Comparison of ENCODE assay signal across 31 mouse cellular contexts in the genomic region with DNA sequence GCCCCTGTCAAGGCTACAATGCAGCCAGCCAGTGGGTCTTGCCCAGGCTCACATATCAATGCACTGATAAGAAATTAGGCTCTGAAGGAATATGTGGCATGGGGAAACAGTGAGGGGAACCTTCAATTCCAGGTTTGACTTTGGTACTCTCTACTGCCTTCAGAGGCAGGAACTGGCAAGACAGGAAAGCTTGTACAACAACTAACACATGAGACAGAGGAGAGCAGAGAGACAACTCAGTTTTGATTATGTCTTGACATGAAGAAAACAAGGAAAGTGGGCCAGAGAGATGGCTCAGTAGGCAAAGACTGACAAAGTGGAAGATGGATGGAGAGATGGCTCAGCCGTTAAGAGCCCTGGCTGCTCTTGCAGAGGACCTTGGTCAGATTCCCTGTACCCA. TPM values are rescaled to one million over a fixed set of nuclear protein-coding genes. Genes with fewer than 3 reads are reported as not detected.
DNase-seq lines count a peak whose midpoint lies in the region; ATAC-seq and TF ChIP-seq lines count a peak whose summit lies in the region.
"Had no signal": no experiment of that assay in that cellular context is flagged by ENCODE, and none has a peak within 500 bp of the region (broad histone marks: within the 10 kb centered on the region; RNA-seq: fewer than 3 reads in every experiment).

No protein-coding gene starts in this region.

- 95% methylated on average over 1 of the region's 1 CpGs for WGBS in hindbrain, postnatal 0 days
- 94% methylated on average over 1 of the region's 1 CpGs for WGBS in hindbrain, embryonic 11.5 days
- WGBS in limb, embryonic 12.5 days, result 96% methylated on average over 1 of the region's 1 CpGs
- WGBS in limb, embryonic 10.5 days, result 95% methylated on average over 1 of the region's 1 CpGs

- H3K9me3 ChIP-seq in hindbrain, postnatal 0 days (ENCODE audit: low read length), result no peaks in the 10 kb centered on the region
- no peaks in the 10 kb centered on the region for H3K9me3 ChIP-seq in hindbrain, embryonic 11.5 days (ENCODE audit: control insufficient read depth, low read length)
- H3K9me3 ChIP-seq in limb, embryonic 12.5 days, result peaks cover 10% of the 10 kb centered on the region; the same call in 1 of the 2 replicates
- H3K9me3 ChIP-seq in limb, embryonic 10.5 days (replicated peaks), result no peaks in the 10 kb centered on the region
- H3K9me3 ChIP-seq: embryonic facial prominence, embryonic 15.5 days; forebrain, embryonic 13.5 days; heart, embryonic 12.5 days; neural tube, embryonic 12.5 days had no signal

- peaks cover 3% of the 10 kb centered on the region; the same call in 1 of the 2 replicates for H3K4me1 ChIP-seq in hindbrain, postnatal 0 days (ENCODE audit: insufficient read depth, low read length)
- no peaks in the 10 kb centered on the region for H3K4me1 ChIP-seq in hindbrain, embryonic 11.5 days (replicated peaks; ENCODE audit: control insufficient read depth, insufficient read depth, low read length)
- H3K4me1 ChIP-seq in limb, embryonic 12.5 days (replicated peaks), result peaks cover 38% of the 10 kb centered on the region
- H3K4me1 ChIP-seq in limb, embryonic 10.5 days, result peaks cover 46% of the 10 kb centered on the region

- no peak overlapping the region for H3K9ac ChIP-seq in hindbrain, postnatal 0 days (replicated peaks; ENCODE audit: low read length)
- H3K9ac ChIP-seq in hindbrain, embryonic 11.5 days (ENCODE audit: low read depth, low read length), result no peak overlapping the region
- no peak overlapping the region for H3K9ac ChIP-seq in limb, embryonic 12.5 days (replicated peaks)
- H3K9ac ChIP-seq: embryonic facial prominence, embryonic 15.5 days; forebrain, embryonic 13.5 days; heart, embryonic 12.5 days; hindbrain, embryonic 14.5 days; neural tube, embryonic 12.5 days had no signal

- H3K27me3 ChIP-seq in hindbrain, postnatal 0 days (ENCODE audit: insufficient read depth, low read length), result no peaks in the 10 kb centered on the region
- H3K27me3 ChIP-seq in hindbrain, embryonic 11.5 days (ENCODE audit: control insufficient read depth, insufficient read depth, low read length), result no peaks in the 10 kb centered on the region
- H3K27me3 ChIP-seq in limb, embryonic 12.5 days, result no peaks in the 10 kb centered on the region
- no peaks in the 10 kb centered on the region for H3K27me3 ChIP-seq in limb, embryonic 10.5 days (ENCODE audit: low read depth, poor library complexity, severe bottlenecking)
- H3K27me3 ChIP-seq: embryonic facial prominence, embryonic 15.5 days; heart, embryonic 12.5 days; neural tube, embryonic 12.5 days had no signal

- H3K27ac ChIP-seq in hindbrain, postnatal 0 days, result no peak overlapping the region
- H3K27ac ChIP-seq in hindbrain, embryonic 11.5 days (ENCODE audit: low read depth, low read length), result no peak overlapping the region
- H3K27ac ChIP-seq in limb, embryonic 12.5 days, result 0 out of 2 replicates have a peak overlapping the region, but pooled peaks have one; percentile 7
- H3K27ac ChIP-seq in limb, embryonic 10.5 days, result no peak overlapping the region
- H3K27ac ChIP-seq: forebrain, embryonic 13.5 days; hindbrain, embryonic 14.5 days; macrophage; neural tube, embryonic 12.5 days had no signal

- ATAC-seq in hindbrain, postnatal 0 days, result no peak
- no peak for ATAC-seq in hindbrain, embryonic 11.5 days (ENCODE audit: low FRiP score)
- no peak for ATAC-seq in limb, embryonic 12.5 days (ENCODE audit: insufficient number of reproducible peaks, insufficient read depth, low FRiP score, low TSS enrichment, low read depth)
- ATAC-seq: CD4-positive, CD25-positive, alpha-beta regulatory T cell, adult 4 months; forebrain, embryonic 13.5 days; inflammation-experienced regulatory T-cells, adult 6 months; midbrain, embryonic 16.5 days had no signal

- H3K4me2 ChIP-seq in hindbrain, postnatal 0 days (ENCODE audit: low read depth, low read length), result no peak overlapping the region
- no peak overlapping the region for H3K4me2 ChIP-seq in hindbrain, embryonic 11.5 days (replicated peaks; ENCODE audit: low read depth, low read length)
- H3K4me2 ChIP-seq in limb, embryonic 12.5 days, result no peak overlapping the region
- H3K4me2 ChIP-seq: embryonic facial prominence, embryonic 15.5 days; forebrain, embryonic 13.5 days; heart, embryonic 12.5 days; hindbrain, embryonic 14.5 days; neural tube, embryonic 12.5 days had no signal

- no peak for DNase-seq in hindbrain, postnatal 0 days (ENCODE audit: low spot score)
- no peak for DNase-seq in hindbrain, embryonic 11.5 days (ENCODE audit: low spot score)
- DNase-seq in limb, embryonic 10.5 days (ENCODE audit: low spot score), result no peak
- peak; percentile 6 for DNase-seq in 3T3-L1 (ENCODE audit: low read depth, low spot score)
- peak; percentile 17 for DNase-seq in R1 (ENCODE audit: low read depth, low spot score)
- no peak for DNase-seq in frontal cortex, postnatal 10 days (ENCODE audit: low spot score in 2 of 2)
- DNase-seq: adrenal gland, adult 8-10 months; cerebellum, adult 8-10 months; cerebellum, postnatal 25 days; gastrocnemius, postnatal 25 days; heart, postnatal 4 days; kidney, adult 2 months; kidney, postnatal 10 days; layer of hippocampus, adult 9-11 months; lung, adult 18-20 months; lung, postnatal 10 days; right cerebral cortex, postnatal 4 days; thymus, adult 2 months; thymus, postnatal 36 days had no signal

- TF ChIP-seq CTCF in hindbrain, postnatal 0 days (IDR thresholded peaks at IDR 0.05; ENCODE audit: low read depth), result peak; percentile 38; the same call in 1 of the 2 replicates

- no peak overlapping the region for H3K4me3 ChIP-seq in hindbrain, postnatal 0 days (ENCODE audit: low read length)
- no peak overlapping the region for H3K4me3 ChIP-seq in hindbrain, embryonic 11.5 days (ENCODE audit: low read depth, low read length)
- no peak overlapping the region for H3K4me3 ChIP-seq in limb, embryonic 12.5 days (replicated peaks)
- H3K4me3 ChIP-seq in limb, embryonic 10.5 days, result no peak overlapping the region
- H3K4me3 ChIP-seq: embryonic facial prominence, embryonic 10.5 days; embryonic facial prominence, embryonic 15.5 days; forebrain, embryonic 13.5 days; heart, embryonic 12.5 days; myocyte; neural tube, embryonic 12.5 days had no signal

- H3K36me3 ChIP-seq in hindbrain, postnatal 0 days (ENCODE audit: insufficient read depth, low read length), result peaks cover 27% of the 10 kb centered on the region
- H3K36me3 ChIP-seq in hindbrain, embryonic 11.5 days (ENCODE audit: control insufficient read depth, insufficient read depth, low read length), result peaks cover 3% of the 10 kb centered on the region; the same call in 1 of the 2 replicates
- peaks cover 55% of the 10 kb centered on the region for H3K36me3 ChIP-seq in limb, embryonic 12.5 days
- H3K36me3 ChIP-seq in limb, embryonic 10.5 days, result peaks cover 55% of the 10 kb centered on the region

RNA-seq across cellular contexts. Expression of gene Mylip, which starts 23.5 kb away (rescaled TPM):
- total RNA-seq in hindbrain, postnatal 0 days (2014; rRNA removed), result 13.0 and 15.1 TPM in 2 replicates
- 4.4 and 4.6 TPM in 2 replicates for polyA plus RNA-seq in hindbrain, postnatal 0 days (2015; fragmentation: Nextera tagmentation; extraction: Ambion mirVana)
- polyA plus RNA-seq in hindbrain, embryonic 11.5 days (2014; fragmentation: Nextera tagmentation; extraction: Ambion mirVana), result 6.0 and 7.8 TPM in 2 replicates
- 25.4 and 25.6 TPM in 2 replicates for polyA plus RNA-seq in limb, embryonic 12.5 days (2016; fragmentation: Nextera tagmentation; extraction: Ambion mirVana)
- polyA plus RNA-seq in limb, embryonic 10.5 days (2016; fragmentation: Nextera tagmentation; extraction: Ambion mirVana), result 10.0 and 17.1 TPM in 2 replicates

Comparison
In these comparisons a context has a peak if more than half of its experiments do, and no peak if none do; other contexts are left out.
1. DNase-seq: peak in 3T3-L1 (single experiment) and R1 (single experiment); none in hindbrain, postnatal 0 days (single experiment), hindbrain, embryonic 11.5 days (single experiment), limb, embryonic 10.5 days (single experiment) and frontal cortex, postnatal 10 days (0 of 2).